Mouse (Mus musculus) gastrocnemius, postnatal 36 days (tissue): ENCODE measurements around the gene Pnmt. TPM values are rescaled to one million over a fixed set of nuclear protein-coding genes. Genes with fewer than 3 reads are reported as not detected.

Experiments
- DNase-seq, 2 experiments: peaks; one replicate each; pipeline ENCODE4 v3.0.0; 2022
- intact Hi-C: fragments of 180-260 bp; cut with DNase I; formaldehyde crosslinking; loops from one replicate; pipeline ENCODE4 v1.15.1; 2025
- total RNA-seq, 2 experiments: library from RNA; stranded (reverse); gene quantifications; 2 replicates each; pipeline ENCODE4 v1.2.3; 2021

Pnmt gene
- total RNA-seq, 2 experiments from 2014 or later, result 0.89 to 2.1 TPM

GRCm38 (mm10) chr11:98356625-98357394 lies 29.4 kb upstream of the Pnmt start:
- no peak for DNase-seq
- intact Hi-C loops, result loop anchor here (5.0 kb wide), 1 partner anchor 50 kb away; no protein-coding TSS in a partner anchor

- intact Hi-C loops, result loop anchor here (5.0 kb wide), 1 partner anchor 50 kb away; no protein-coding TSS in a partner anchor
- no peak for DNase-seq
Observed at GRCm38 (mm10) chr11:98357396-98358160, 28.7 kb upstream of the Pnmt start.

GRCm38 (mm10) chr11:98358161-98359083 lies 27.8 kb upstream of the Pnmt start, which contains the start of gene Stard3:
Stard3 (plus strand) TSS chr11:98358368.
- intact Hi-C loops, result loop anchor here (5.0 kb wide), 1 partner anchor 49 kb away; no protein-coding TSS in a partner anchor
- peak; percentile 83 to 89 for DNase-seq

- intact Hi-C loops, result no loop called here
- DNase-seq, result no peak
Observed at GRCm38 (mm10) chr11:98360866-98361521, 25.3 kb upstream of the Pnmt start.

GRCm38 (mm10) chr11:98363817-98364216 lies 22.4 kb upstream of the Pnmt start:
- intact Hi-C loops, result no loop called here
- no peak for DNase-seq

GRCm38 (mm10) chr11:98364410-98364809 lies 21.8 kb upstream of the Pnmt start:
- no peak for DNase-seq
- intact Hi-C loops, result no loop called here

- DNase-seq, result no peak
- intact Hi-C loops, result no loop called here
Observed at GRCm38 (mm10) chr11:98366290-98366689, 20.0 kb upstream of the Pnmt start.

GRCm38 (mm10) chr11:98367171-98367862 lies 18.9 kb upstream of the Pnmt start:
- intact Hi-C loops, result no loop called here
- DNase-seq, result no peak

- intact Hi-C loops, result no loop called here
Observed at GRCm38 (mm10) chr11:98367863-98368186, 18.4 kb upstream of the Pnmt start.

GRCm38 (mm10) chr11:98369337-98369736 lies 16.9 kb upstream of the Pnmt start:
- intact Hi-C loops, result no loop called here
- DNase-seq, result no peak

More at GRCm38 (mm10) chr11:98367863-98368186, 18.4 kb upstream of the Pnmt start:
- DNase-seq, result no peak

- DNase-seq, result no peak
- intact Hi-C loops, result no loop called here
Observed at GRCm38 (mm10) chr11:98370588-98370987, 15.7 kb upstream of the Pnmt start.

- intact Hi-C loops, result loop anchor here (1.0 kb wide), 1 partner anchor 26 kb away; no protein-coding TSS in a partner anchor
- DNase-seq, result no peak
Observed at GRCm38 (mm10) chr11:98371556-98372240, 14.6 kb upstream of the Pnmt start.

GRCm38 (mm10) chr11:98372406-98372805 lies 13.8 kb upstream of the Pnmt start:
- intact Hi-C loops, result no loop called here
- peak in 1 of 2 experiments; percentile 57 for DNase-seq

GRCm38 (mm10) chr11:98373244-98373643 lies 13.0 kb upstream of the Pnmt start:
- intact Hi-C loops, result no loop called here
- DNase-seq, result no peak

- intact Hi-C loops, result no loop called here
- no peak for DNase-seq
Observed at GRCm38 (mm10) chr11:98374266-98374665, 12.0 kb upstream of the Pnmt start.

- intact Hi-C loops, result no loop called here
- no peak for DNase-seq
Observed at GRCm38 (mm10) chr11:98376756-98377155, 9.5 kb upstream of the Pnmt start.

- DNase-seq, result peak in 1 of 2 experiments; percentile 36
- intact Hi-C loops, result no loop called here
Observed at GRCm38 (mm10) chr11:98377787-98378186, 8.5 kb upstream of the Pnmt start.

- no peak for DNase-seq
- intact Hi-C loops, result no loop called here
Observed at GRCm38 (mm10) chr11:98379379-98379778, 6.9 kb upstream of the Pnmt start.

GRCm38 (mm10) chr11:98380106-98380505 lies 6.1 kb upstream of the Pnmt start:
- intact Hi-C loops, result no loop called here
- no peak for DNase-seq
